Mouse (Mus musculus) right cerebral cortex, adult 18-20 months (tissue): ENCODE data around the gene Ewsr1.

Experiments used
- DNase-seq: peaks from one replicate; pipeline ENCODE4 v3.0.0; 2022; ENCODE audit warnings: mixed read lengths

Gene Ewsr1

DNA sequence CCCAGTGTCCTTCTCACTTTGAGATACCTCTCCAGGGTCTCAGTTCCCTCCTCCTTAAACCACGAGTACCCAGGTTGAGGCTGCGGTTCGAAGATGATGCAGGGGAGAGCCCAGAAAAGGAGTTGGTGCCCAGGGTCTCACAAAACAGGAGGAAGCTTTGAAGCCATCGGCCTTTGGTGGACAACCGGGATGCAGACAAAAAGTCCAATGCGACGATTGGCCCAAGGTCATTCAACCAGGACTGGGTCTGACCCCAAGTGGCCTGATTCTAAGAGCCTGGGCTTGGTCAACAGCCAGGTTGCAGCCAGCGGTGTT, 41.6 kb downstream of the Ewsr1 start:
- DNase-seq = no peak

DNA sequence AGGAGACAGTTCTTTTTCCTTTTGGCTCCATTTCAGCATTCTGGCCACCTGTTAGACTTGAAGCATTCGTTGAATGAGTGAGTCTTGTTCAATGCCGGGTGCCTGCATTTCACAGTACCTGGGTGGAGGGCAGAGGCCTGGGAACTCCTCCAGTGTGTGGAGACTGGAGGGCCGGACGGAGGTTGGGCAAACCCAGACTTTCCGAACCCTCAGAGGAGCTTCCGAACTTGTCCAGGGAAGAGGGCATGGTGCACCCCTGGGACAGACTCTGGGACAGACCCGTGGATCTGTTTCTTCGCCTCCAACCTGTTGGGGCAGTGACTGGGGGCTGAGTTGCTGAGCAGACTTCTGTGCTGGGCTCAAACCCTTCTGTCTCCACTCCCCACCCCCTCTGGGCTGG, 42.0 kb downstream of the Ewsr1 start:
- no peak for DNase-seq

DNA sequence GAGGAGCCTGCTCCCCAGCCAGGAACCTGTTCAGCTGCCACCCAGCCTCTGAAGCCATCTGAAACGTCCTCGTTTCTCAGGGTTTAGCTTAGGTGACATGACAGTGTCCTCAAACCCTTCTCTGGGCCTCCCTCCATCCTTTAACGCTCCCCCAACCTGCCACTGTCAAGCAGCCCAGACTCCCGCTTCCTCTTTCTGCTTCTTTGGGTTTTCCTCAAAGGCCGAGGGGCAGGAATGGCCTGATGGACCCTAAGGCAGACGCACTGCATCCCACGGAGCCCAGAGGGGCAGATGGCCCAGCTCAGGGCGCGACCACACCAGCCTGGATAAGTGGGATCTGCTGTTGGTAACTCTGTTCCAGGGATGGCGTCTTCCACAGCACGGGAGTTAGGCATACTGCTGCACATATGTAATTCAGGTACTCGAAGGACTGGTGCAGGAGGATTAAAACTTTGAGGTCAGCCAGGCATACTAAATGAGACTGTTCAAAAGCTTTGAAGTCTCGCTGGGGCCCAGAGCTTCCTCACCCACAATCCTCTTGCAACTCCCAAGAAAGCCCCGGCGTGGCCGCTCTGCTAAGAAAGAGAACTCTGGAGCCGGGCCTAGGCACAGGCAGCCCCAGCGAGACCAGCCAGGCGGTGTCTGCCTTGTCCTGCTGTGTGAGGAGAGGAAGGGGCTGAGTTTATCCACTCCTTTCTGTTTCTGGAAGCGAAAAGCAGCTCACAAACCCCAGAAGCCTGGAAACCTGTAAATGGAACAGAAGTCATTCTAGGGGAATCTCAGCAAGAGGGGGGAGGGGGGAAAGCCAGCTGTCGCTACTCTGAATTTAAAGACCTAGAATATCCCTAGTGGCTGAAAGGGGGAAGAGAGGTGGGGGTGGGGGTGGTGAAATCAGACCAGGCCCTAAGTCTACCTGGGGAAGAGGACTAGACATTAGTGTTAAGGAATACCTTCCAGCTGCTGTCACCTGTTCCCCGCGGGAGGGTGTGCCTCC, 42.8 kb downstream of the Ewsr1 start:
- no peak for DNase-seq

DNA sequence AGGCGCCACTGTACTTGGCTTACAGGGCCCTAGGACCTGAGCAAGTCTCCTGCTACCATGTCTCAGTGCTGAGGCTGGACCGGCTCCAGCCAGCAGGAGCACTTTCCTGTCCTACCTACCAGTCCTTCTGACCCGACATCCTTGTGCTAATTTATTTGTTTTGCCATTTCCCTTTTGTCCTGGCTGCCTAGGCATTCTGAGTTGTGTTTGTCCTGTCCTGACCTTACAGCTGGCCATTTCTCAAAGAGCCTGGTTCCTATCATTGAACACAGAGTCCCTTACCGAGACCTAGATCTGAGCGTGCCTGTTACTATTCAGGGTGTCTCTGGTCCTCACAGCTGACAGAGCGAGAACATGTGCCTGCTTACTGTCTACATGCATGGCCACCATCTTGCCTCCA, 44.2 kb downstream of the Ewsr1 start:
- DNase-seq = no peak

DNA sequence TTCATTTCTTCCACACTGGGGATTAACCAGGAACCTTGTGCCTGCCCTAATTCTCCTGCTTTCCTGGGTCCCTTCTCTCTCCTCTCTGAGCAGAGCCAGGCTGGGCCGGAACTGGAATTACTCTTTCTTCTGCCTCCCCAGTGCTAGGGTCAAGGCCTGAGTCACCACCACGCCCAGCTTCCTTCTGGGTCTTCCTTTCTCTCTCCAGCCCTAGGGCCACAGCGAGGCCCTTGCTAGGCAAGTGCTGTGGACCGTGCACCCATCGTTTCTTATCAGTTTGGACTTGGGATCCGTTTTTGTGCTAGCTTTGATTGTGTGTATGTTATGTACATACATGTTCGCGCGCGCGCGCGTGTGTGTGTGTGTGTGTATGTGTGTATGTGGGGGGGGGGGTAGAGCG, 44.9 kb downstream of the Ewsr1 start:
- DNase-seq = no peak

DNA sequence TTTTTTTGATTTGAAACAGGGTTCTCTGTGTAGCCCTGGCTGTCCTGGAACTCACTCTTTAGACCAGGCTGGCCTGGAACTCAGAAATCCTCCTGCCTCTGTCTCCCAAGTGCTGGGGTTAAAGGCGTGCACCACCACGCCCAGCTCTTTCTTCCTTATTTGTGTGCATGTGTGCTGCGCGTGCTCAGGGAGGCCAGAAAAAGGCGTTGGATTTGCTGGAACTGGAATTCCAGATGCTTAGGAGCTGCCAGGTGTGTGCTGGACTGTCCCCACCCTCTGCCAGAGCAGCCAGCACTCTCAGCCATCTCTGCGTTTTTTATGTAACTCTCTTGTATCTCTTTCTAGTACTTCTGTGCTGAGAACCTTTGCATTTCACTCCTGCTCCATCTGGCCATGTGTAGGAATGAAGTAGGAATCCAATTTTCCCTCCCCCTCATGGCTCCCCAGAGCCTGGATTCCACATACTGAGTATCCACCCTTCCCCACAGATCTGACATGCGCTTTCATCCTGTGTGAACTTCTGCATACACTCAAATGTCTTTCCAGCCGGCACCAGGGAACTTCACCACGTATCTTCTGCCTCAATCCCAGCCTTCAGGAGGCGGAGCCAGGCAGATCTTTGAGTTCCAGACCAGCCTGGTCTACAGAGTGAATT, 46.7 kb downstream of the Ewsr1 start:
- peak; percentile 85 for DNase-seq

DNA sequence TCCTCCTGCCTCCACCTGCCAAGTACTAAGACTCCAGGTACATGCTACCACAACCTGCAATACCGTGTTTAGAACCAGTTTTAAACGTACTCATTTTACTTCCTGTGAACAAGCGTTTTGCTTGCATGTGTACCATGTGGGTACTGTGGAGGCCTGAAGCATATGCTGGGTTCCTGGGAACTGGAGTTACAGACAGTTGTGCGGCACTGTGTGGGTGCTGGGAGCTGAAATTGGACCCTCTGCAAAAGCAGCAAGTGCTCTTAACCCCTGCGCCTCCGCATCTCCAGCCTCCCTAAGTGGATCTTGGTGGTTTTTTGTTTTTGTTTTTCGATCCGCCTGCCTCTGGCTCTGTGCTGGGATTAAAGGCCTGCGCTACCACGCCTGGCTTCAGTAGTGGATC, 47.4 kb downstream of the Ewsr1 start:
- DNase-seq = no peak

DNA sequence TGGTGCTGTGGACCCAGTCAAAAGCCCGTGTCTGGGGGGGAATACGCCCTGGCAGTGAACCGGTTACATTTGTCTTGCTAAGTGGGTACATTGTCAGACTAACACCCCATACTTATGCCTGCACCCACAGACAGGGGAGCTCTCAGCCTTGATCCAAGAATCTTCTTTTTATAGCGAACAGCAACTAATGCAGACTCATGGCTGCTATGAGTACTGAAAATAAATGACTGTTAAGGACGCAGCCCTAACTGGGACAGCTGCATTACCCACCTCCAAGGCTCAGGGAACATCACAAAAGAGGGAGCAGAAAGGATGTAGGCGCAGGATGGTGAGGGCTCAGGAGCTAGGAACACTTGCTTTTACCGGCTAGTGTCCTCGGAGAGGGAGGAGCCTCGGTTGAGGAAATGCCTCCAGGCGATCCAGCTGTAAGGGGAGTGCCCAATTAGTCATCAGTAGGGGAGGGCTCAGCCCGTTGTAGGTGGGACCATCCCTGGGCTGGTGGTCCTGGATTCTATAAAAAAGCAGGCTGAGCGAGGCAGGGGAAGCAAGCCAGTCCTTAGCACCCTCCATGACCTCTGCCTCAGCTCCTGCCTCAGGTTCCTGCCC, 52.6 kb downstream of the Ewsr1 start:
- DNase-seq = peak; percentile 65

DNA sequence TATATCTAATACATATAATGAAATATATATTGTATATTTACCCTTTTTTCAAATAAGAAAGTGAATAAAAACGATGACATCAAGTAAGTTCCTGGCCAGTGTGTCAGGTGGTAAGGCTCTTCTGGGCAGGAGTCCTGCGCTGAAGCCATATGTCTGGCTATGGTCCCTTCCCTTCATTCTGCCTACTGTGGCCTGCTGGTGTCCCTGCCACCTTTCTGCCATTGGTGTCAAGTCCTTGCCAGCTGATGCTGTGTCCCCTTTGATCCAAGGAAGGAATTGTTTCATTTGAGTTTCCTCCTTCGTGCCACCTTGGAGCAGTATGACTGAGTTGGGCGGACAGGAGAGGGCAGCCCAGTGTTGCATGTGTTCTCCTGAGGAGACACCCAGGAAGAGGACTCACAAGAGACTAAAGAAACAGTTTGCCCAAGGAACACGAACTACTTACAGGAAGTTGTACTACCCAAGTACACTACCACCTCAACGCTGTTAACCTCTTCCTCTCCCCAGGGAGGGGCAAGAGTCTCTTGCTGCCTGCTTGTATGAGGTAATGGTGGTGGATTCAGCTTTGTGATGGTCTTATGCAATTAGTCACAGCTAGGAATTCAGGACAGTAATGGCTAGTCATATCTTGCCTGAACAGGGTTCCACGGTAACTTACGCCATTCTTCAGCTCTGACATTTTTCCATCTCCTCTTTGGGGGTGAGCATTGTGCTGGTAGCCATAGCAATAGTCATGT, 56.3 kb downstream of the Ewsr1 start:
- DNase-seq = no peak

DNA sequence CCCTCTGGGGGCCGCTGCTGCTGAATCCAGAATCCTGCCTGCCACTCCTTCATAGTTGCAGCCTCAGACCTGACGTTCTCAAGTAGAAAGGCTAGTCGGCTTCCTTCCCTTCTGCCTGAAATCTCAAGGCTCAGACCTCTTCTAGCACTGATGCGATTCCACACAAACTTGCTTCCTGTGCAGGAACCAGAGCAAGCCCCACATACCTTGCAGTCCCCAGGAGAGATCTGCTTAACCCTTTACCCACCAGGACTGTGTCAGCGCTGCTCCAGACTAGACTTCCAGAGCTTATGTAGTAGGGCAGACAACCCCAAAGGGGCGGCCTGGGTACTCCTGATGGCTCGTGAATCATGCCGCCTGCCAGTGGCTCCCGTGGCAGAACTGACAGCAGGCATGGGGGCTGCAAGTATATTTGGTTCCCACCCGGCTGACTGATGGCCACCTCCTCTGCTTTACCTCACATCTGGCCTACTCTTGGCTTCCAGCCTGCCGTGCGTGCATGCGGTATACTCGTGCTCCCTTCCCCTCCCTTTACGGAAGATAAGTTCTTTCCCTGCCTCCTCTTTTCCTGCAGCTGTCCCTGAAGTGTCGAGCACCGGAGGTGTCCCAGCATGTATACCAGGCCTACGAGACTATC, 57.8 kb downstream of the Ewsr1 start:
- peak; percentile 87 for DNase-seq

DNA sequence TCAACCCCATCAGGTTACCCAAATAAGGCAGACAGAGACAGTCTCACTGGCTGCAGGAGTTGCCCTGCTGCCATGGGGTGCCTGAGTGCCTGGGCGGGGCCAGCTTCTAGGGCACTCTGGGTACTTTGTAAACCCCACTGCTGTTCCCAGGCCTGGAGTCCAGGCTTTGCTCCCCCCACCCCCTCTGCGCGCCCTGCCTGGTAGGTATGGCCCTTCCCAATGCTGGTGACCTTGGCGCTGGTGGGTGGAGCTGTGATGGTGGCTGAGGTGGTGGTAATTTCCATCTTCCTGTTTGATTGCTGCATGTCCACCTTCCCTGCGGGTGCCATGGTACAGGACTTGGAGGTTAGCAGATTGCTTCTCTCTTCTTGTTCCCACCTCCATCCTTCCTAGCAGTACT, 58.5 kb downstream of the Ewsr1 start:
- no peak for DNase-seq

DNA sequence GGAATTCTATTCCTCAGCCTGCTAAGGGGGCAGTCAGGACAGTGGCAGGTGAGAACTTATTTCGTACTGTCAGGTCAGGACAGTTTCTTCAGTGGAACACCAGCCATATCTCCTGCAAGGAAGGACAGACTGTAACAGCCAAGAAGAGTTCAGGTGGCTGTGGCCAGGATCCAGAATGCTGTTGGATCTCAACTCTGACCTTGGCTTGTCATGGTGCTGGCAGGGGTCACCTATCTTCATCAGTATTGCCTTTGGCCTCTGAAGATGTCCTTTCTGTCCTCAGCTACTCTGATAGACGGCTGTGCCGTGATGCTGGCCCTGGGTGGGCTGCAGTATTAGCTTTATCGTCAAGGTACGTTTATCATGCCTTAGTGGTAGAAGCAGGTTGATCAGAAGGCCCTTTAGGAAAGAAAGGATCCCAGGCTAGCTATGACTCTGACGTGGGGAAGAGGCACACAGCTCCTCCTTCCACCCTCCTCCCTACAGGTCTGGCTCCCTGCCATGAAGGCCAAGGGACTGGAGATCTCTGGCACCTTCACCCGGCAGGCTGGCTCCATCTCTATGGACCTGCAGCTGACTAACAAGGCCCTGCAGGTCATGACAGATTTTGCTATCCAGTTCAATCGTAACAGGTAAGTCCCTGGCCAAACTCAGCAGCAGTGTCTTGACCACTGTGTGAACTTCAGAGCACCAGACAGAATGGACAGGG, 61.8 kb downstream of the Ewsr1 start:
- DNase-seq = no peak

DNA sequence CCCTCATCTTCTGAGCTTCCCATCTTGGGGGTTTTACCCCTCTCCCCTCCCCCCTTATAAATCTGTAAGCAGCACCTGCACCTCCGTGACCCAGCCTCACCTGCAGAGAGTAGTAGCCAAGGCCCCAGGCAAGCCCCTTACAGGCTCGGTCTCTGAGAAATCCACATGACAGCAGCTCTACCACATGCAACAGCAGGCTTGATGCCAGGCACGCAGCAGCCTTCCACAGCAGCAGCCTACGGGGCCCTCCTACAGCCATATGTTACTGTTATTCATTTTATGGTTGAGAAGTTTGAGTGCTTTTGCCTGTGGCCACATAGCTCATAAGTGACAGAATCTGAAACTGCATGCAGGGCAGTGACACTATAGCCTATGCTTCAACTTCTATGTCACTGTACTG, 63.6 kb downstream of the Ewsr1 start:
- peak; percentile 88 for DNase-seq

DNA sequence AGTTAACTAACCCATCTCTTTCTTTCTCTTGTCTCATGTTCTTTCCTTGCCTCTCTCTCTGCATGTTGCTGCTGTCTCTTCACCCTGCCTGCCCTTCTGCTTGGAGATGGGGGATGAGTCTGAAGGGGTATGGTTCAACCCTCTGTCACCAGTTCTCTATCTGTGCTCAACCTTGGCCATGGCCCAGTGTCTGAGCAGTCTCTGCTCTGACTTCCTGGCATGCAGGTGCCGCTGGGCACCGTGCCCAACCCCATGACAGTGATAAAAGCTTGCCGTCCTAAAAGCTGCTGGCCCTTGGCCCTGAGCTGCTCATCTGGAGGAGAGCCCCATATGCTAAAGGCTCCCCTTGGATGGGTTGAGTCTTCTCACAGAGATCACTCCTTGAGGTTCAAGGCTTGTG, 65.9 kb downstream of the Ewsr1 start:
- DNase-seq = no peak

DNA sequence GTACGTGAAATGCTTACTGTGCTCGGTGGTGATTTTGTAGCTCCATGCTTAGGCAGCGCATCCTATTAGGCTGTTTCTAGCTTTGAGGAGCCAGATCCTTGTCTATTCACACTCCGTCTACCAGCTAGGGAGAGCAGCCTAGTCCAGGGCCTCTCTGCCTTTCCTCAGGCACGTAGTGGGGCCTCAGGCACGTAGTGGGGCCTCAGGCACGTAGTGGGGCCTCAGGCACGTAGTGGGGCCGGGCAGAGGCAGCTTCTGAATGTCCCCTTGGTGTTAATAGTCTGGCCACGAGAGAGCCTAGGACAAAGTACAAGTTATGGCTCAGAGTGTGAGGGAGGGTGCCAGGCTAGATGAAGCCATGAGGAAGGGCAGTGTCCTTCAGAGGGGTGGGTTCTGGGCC, 66.4 kb downstream of the Ewsr1 start:
- no peak for DNase-seq

DNA sequence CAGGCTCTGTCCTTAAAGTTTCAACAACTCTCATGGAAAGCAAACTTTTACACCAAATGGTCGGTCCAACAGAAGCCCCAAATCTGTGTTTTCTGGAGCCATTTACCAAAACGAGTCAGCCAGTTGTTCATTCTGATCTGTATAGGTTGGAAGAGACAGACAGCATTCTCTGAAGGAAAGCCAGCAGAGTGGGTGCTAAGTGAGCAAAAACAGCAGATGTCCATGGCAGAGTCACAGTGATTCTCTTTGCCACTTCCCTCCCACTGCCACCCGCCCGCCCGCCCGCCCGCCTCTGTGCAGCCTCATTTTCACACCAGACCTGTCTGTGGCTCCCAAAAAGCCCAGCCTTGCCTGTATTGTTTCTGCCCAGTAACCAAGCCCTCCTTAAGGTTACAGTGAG, 70.8 kb downstream of the Ewsr1 start:
- DNase-seq = peak; percentile 84

DNA sequence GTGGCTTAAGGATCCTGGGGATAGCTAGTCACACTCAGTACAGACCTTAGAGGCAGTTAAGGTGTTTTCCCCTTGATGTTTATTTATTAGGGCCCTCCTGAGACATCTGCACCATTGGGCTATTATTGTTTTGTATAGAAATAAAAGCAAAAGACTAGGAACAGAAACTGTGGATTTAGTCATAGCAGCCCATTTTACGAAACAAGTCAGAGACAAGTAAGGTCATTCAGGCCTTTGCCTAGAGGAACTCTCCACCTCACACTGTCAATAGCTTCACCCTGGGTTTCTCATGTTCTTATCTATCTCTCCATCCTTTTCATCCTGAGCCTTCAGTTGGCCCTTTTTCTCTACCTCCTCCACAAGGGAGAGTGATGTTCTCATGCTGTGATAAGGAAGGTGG, 74.0 kb downstream of the Ewsr1 start:
- no peak for DNase-seq
